Mouse (Mus musculus) C2C12 (cell line): ENCODE data around the gene Wwc2.

Experiments
- CEBPB ChIP-seq: IDR thresholded peaks from one replicate; pipeline ENCODE4 v1.6.1; 2011; ENCODE audit warnings: low read depth, mild to moderate bottlenecking, control low read depth, moderate library complexity
- CTCF ChIP-seq: IDR thresholded peaks from one replicate; pipeline ENCODE4 v1.5.1; 2011; ENCODE audit not compliant: control insufficient read depth, insufficient read depth, insufficient read length
- MAX ChIP-seq: IDR thresholded peaks from one replicate; pipeline ENCODE4 v1.6.1; 2011; ENCODE audit warnings: mild to moderate bottlenecking, control low read depth
- MYOD1 ChIP-seq: IDR thresholded peaks from one replicate; pipeline ENCODE4 v1.6.1; 2011; ENCODE audit warnings: low read depth; ENCODE audit not compliant: control insufficient read depth, insufficient read length
- USF1 ChIP-seq: IDR thresholded peaks from one replicate; pipeline ENCODE4 v1.6.1; 2011; ENCODE audit warnings: low read depth, mild to moderate bottlenecking, control low read depth, moderate library complexity

GRCm38 (mm10) chr8:47825596-47825995, 165.1 kb downstream of the Wwc2 start:
- TF ChIP-seq CTCF (no peak), MAX (no peak), USF1 (no peak), MYOD1 (no peak), CEBPB (no peak)
